Mouse (Mus musculus) lung, embryonic 15.5 days (tissue): Measurements from ENCODE around the gene Nrip2. TPM values are rescaled to one million over a fixed set of nuclear protein-coding genes. Genes with fewer than 3 reads are reported as not detected.
A peak's percentile ranks its signal among the peaks of the same experiment; 100 is the strongest.

Experiments
- ATAC-seq: fragments of 200-750 bp; cut with Nextera tagmentation; 2 replicates; pipeline ENCODE4 v1.8.0; 2017; ENCODE audit warnings: moderate number of reproducible peaks, borderline replicate concordance; ENCODE audit not compliant: low FRiP score, low TSS enrichment; ENCODE audit errors: extremely low read depth
- H3K27ac ChIP-seq: fragments of 300-500 bp; sonication (generic); 2 replicates; pipeline ENCODE4 v1.5.1; 2015; ENCODE audit warnings: moderate library complexity, mild to moderate bottlenecking, inconsistent platforms
- H3K27me3 ChIP-seq: fragments of 300-500 bp; sonication (generic); 2 replicates; pipeline ENCODE4 v1.6.1; 2015; ENCODE audit warnings: inconsistent platforms
- H3K36me3 ChIP-seq: fragments of 300-500 bp; sonication (generic); 2 replicates; pipeline ENCODE4 v1.6.1; 2015; ENCODE audit warnings: inconsistent platforms
- H3K4me1 ChIP-seq: fragments of 300-500 bp; sonication (generic); 2 replicates; pipeline ENCODE4 v1.6.1; 2015; ENCODE audit warnings: inconsistent platforms
- H3K4me2 ChIP-seq: fragments of 300-500 bp; sonication (generic); 2 replicates; pipeline ENCODE4 v1.6.1; 2015; ENCODE audit warnings: inconsistent platforms, mild to moderate bottlenecking, moderate library complexity
- H3K4me3 ChIP-seq: fragments of 300-500 bp; sonication (generic); 2 replicates; pipeline ENCODE4 v1.5.1; 2015; ENCODE audit warnings: mild to moderate bottlenecking, inconsistent platforms
- H3K9ac ChIP-seq: fragments of 300-500 bp; sonication (generic); 2 replicates; pipeline ENCODE4 v1.6.1; 2015; ENCODE audit warnings: inconsistent platforms
- H3K9me3 ChIP-seq: fragments of 300-500 bp; sonication (generic); 2 replicates; pipeline ENCODE4 v1.6.1; 2016; ENCODE audit warnings: inconsistent platforms
- WGBS: fragments of 180-500 bp; shearing (Covaris S2); methylation state at CpG from one replicate; pipeline ENCODE4 v1.1.7; 2015; 5-methylcytosine and 5-hydroxymethylcytosine counted together
- polyA plus RNA-seq: library from polyadenylated mRNA; unstranded; fragments of >200 nt; fragmentation: Nextera tagmentation; extraction: Ambion mirVana; gene quantifications from 2 replicates; pipeline ENCODE4 v1.2.1, GENCODE M21; 2015

The Nrip2 gene
- polyA plus RNA-seq, 1 experiment from 2014 or later: 3.7 TPM

DNA sequence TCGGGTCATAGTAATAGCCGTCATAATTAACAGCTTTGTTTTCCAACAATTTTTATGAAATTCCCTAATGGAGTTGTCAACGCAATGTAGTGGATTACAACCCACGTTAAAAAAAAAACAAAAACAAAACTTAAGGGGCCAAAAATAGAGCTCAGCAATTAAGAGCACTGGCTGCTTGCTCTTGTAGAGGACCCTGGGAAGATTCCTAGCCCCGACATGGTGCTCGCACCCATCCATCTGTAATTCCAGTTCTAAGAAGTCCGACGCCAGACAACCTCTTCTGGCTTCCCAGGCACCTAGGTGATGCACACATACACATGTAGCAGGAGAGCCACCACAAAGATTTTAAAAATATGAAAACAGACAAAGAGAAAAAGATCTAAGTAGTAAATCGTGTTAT lies 25.9 kb downstream of the Nrip2 start:
- no peaks in the 10 kb centered on the region for H3K27me3 ChIP-seq
- peaks cover 24% of the 10 kb centered on the region for H3K36me3 ChIP-seq
- H3K4me1 ChIP-seq: peaks cover 4% of the 10 kb centered on the region; the same call in 1 of the 2 replicates
- peak overlapping the region; percentile 74 for H3K4me2 ChIP-seq
- WGBS: 18% methylated on average over 9 of the region's 9 CpGs
- no peaks in the 10 kb centered on the region for H3K9me3 ChIP-seq
- peak overlapping the region; percentile 63 for H3K9ac ChIP-seq
- ATAC-seq: no peak
- H3K27ac ChIP-seq: peak overlapping the region; percentile 90
- peak overlapping the region; percentile 58 for H3K4me3 ChIP-seq

DNA sequence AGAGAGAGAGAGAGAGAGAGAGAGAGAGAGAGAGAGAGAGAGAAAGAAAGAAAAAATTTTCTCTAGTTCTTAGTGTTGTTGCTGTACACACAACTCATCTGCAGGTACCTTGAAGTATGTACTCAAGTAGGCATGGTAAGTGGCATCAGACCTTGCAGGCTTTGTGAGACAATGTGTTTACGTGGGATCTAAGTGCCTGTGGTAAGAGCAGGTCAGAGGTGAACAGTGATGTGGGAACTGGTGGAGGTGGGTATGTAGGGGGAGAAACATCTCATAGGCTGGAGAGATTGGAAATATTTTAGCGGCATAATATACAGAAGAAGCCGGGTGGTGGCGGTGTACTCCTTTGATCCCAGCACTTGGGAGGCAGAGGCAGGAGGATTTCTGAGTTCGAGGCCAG lies 28.5 kb downstream of the Nrip2 start:
- H3K27ac ChIP-seq: no peak overlapping the region
- H3K36me3 ChIP-seq: peaks cover 47% of the 10 kb centered on the region
- H3K4me2 ChIP-seq: no peak overlapping the region
- no peak overlapping the region for H3K4me3 ChIP-seq
- peaks cover 4% of the 10 kb centered on the region; the same call in 1 of the 2 replicates for H3K4me1 ChIP-seq
- H3K9me3 ChIP-seq: no peaks in the 10 kb centered on the region
- no peak overlapping the region for H3K9ac ChIP-seq
- ATAC-seq: no peak
- 87% methylated on average over 5 of the region's 5 CpGs for WGBS
- H3K27me3 ChIP-seq: no peaks in the 10 kb centered on the region

DNA sequence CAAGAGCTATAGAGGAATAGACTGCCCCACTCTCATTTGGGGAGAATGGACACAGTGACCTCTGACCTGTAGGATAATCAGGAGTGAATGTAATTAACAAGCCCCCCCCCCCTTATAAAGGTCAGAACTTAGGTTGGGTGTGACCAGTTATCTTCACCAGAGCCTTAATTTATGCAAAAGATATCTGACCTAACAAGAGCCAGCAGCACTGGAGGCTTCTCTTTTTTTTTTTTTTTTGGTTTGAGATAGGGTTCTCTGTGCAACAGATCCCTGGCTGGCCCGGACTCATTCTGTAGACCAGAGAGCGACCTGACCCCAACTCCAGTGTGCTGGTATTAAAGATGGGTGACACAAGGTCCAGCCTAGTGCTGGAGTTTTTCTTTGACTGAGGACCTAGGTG lies 30.2 kb downstream of the Nrip2 start:
- 91% methylated on average over 2 of the region's 2 CpGs for WGBS
- no peak overlapping the region for H3K4me3 ChIP-seq
- no peaks in the 10 kb centered on the region; the same call in 1 of the 2 replicates for H3K4me1 ChIP-seq
- peaks cover 65% of the 10 kb centered on the region for H3K36me3 ChIP-seq
- no peak overlapping the region for H3K27ac ChIP-seq
- ATAC-seq: no peak
- no peaks in the 10 kb centered on the region for H3K27me3 ChIP-seq
- no peaks in the 10 kb centered on the region for H3K9me3 ChIP-seq
- H3K9ac ChIP-seq: no peak overlapping the region
- no peak overlapping the region for H3K4me2 ChIP-seq

DNA sequence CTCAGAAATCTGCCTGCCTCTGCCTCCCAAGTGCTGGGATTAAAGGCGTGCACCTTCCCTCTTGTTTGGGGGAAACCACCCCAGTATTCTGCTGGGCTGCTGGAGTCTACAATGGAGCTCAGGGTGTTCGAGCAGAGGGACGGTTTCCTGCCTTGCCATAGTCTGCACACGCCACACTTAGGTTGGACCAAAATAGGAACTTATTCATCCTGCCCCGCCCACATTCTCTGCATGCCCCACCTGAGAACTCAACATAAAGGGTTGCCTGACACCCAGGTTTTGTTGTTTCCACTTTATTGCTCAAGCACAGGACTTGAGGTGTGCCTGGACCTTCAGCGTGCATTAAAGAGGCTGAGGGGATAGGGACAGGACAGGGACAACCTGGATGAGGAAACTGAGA lies 30.7 kb downstream of the Nrip2 start:
- Histone ChIP-seq H3K27me3 (no peaks in the 10 kb centered on the region), H3K4me1 (no peaks in the 10 kb centered on the region; the same call in 1 of the 2 replicates), H3K4me2 (no peak overlapping the region), H3K4me3 (no peak overlapping the region), H3K9ac (no peak overlapping the region), H3K36me3 (peaks cover 70% of the 10 kb centered on the region), H3K9me3 (no peaks in the 10 kb centered on the region), H3K27ac (no peak overlapping the region)
- WGBS: 84% methylated on average over 6 of the region's 6 CpGs
- ATAC-seq: no peak

DNA sequence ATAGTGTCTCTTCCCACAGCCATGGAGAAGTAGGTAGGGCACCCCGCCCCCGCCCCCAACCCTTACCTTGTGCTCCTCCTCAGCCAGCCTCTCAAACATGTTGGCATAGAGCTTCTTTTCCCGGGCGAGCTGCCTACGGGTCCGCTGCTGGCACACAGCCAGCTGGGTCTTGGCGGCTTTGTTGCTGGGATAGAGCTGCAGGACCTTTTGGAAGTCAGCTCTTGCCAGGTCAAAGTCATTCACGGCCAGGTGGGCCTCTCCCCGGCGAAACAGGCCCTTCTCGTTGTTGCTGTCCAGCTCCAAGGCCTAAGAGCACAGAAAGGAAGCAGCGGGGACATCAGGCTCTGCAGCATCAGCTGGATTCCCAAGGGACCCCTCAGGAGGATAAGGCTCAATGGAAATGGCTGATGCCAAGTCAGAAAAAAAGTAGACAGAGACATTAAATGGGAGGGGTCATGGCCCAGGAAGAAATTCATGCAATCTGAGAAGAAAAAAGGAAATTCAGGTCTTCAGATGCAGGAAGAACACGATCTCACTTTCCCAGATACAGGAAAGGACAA lies 33.3 kb downstream of the Nrip2 start:
- H3K4me2 ChIP-seq: no peak overlapping the region
- 77% methylated on average over 13 of the region's 13 CpGs for WGBS
- H3K27me3 ChIP-seq: no peaks in the 10 kb centered on the region
- no peaks in the 10 kb centered on the region for H3K9me3 ChIP-seq
- peaks cover 87% of the 10 kb centered on the region for H3K36me3 ChIP-seq
- H3K27ac ChIP-seq: no peak overlapping the region
- no peak overlapping the region for H3K9ac ChIP-seq
- H3K4me3 ChIP-seq: no peak overlapping the region
- ATAC-seq: no peak
- H3K4me1 ChIP-seq: peaks cover 21% of the 10 kb centered on the region

DNA sequence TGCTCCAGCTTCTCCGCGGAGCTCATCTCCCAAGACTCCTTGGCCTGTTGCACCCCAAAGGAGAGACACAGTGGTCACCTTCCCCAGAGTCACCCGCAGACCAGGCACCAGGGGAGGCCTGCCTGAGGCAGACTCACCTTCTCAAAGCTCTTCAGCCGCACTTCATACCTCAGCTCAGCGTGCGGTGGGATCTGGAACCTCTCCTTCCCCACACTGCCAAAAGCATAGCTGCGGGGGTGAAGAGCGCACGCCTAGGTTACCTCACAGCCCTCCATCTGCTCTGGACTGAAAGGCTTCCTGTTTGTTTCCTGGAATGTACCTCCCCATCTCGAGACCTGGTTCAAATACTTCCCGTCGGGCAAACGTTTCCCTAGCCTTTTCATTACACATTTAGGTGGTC lies 34.5 kb downstream of the Nrip2 start:
- no peaks in the 10 kb centered on the region for H3K9me3 ChIP-seq
- no peak overlapping the region for H3K4me3 ChIP-seq
- ATAC-seq: no peak
- H3K4me2 ChIP-seq: no peak overlapping the region
- 87% methylated on average over 13 of the region's 13 CpGs for WGBS
- H3K27me3 ChIP-seq: no peaks in the 10 kb centered on the region
- no peak overlapping the region for H3K9ac ChIP-seq
- H3K4me1 ChIP-seq: peaks cover 21% of the 10 kb centered on the region
- H3K27ac ChIP-seq: no peak overlapping the region
- peaks cover 77% of the 10 kb centered on the region for H3K36me3 ChIP-seq

DNA sequence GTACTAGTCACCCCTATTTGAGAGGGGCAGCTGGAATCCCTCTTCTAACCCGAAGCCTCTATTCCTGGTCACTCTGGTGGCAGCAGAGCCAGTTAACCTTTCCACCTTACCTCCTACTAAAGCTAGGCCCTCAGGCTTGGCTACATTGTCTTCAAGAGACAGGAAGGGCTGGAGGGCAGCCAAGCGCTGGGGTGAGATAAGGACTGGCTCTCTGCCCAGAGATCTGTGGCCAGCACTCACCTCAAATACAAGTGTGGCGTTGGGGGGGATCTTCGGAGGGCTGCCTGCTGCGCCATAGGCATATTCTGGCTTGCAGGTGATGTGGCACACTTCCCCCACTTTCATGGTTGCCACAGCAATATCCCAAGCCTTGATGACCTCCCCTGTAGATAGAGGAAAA lies 36.4 kb downstream of the Nrip2 start:
- ATAC-seq: no peak
- H3K9ac ChIP-seq: no peak overlapping the region
- H3K4me3 ChIP-seq: no peak overlapping the region
- peaks cover 31% of the 10 kb centered on the region for H3K4me1 ChIP-seq
- no peaks in the 10 kb centered on the region for H3K9me3 ChIP-seq
- no peaks in the 10 kb centered on the region for H3K27me3 ChIP-seq
- peaks cover 59% of the 10 kb centered on the region for H3K36me3 ChIP-seq
- no peak overlapping the region for H3K27ac ChIP-seq
- no peak overlapping the region for H3K4me2 ChIP-seq
- WGBS: 33% methylated on average over 5 of the region's 5 CpGs

DNA sequence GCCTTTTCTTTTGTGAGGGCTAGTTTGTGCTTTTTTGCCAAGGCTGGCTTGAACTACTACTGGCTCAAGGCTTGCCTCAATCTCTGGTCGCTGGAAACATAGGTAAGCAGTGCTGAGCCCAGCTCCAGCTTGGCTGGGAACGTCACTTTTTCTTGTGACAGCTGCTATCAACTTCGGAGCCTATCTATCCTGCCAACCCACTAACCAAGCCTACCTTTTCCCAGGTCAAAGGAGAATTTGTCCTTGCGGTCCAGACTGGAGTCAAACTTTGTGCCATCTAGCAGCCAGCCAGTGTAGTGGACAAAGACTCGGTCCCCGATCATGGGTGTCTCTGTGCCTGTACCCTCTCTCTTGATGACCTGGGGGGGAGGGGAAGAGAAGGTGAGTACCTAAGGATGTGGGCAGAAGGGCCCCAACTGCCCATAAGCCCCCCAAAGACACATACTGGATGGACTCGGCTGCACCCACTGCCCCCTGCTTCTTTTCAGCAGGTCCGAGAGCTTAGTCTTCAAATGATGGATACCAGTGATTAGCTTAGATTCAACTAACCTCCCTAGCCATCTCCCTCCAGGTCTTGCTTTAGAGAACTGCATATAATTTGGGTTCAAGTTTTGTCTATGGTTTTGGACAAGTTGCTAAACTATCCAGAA lies 37.4 kb downstream of the Nrip2 start:
- no peaks in the 10 kb centered on the region for H3K9me3 ChIP-seq
- H3K36me3 ChIP-seq: peaks cover 51% of the 10 kb centered on the region
- H3K9ac ChIP-seq: peak overlapping the region; percentile 95
- H3K4me1 ChIP-seq: peaks cover 31% of the 10 kb centered on the region
- H3K27ac ChIP-seq: 0 out of 2 replicates have a peak overlapping the region, but pooled peaks have one; percentile 15
- peak overlapping the region; percentile 95 for H3K4me3 ChIP-seq
- 82% methylated on average over 8 of the region's 8 CpGs for WGBS
- peak overlapping the region; percentile 75 for H3K4me2 ChIP-seq
- H3K27me3 ChIP-seq: no peaks in the 10 kb centered on the region
- no peak for ATAC-seq

DNA sequence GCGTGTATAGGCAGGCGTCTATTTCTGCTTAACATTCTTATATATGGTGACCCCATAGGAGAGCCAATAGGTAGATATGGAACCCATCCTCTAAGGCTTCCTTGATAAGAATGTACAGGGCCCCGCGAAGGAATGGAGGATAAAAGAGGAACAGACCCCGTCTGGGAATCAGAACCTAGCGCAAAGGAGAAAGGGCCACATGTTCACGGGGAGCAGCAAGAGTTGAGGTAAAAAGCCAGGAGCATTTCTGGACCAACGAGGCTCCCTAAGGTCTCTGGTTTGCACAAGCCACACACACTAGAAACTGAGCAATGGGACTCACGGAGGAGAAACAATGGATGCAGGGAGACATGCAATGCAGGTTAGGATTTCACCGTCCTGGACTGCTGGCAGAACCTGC lies 38.2 kb downstream of the Nrip2 start:
- WGBS: 2% methylated on average over 10 of the region's 10 CpGs
- Histone ChIP-seq H3K9ac (peak overlapping the region; percentile 95), H3K4me1 (peaks cover 31% of the 10 kb centered on the region)

DNA sequence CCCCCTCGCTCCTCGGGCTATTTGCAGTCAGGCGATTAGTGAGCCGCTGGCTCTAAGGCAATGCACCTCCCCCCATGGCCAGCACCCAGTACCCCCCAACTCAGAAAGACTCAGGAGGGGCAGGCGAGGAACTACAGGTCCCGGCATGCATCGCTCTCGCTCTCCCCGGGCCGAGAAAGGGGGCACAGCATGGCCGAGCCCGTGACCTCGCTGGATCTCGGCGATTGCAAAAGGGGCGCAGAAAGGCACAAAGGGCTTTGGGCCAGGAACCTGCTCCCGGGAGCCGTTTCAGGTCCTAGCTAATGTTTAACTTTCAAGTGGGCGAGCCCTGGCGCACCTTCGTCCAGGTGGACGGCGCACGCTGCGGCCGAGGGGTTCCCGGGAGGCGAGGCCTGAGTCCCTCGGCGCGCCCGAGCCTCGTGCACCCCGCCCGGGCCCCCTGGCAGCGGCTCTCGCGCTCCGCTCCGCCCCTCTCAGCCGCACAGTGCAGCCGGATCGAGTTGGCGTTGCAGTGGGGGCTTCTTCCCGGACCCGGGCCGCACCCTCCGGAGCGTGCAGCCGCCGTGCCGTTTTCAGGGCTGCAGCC lies 38.7 kb downstream of the Nrip2 start:
- H3K9ac ChIP-seq: peak overlapping the region; percentile 95
- H3K9me3 ChIP-seq: no peaks in the 10 kb centered on the region
- H3K27ac ChIP-seq: peak overlapping the region; percentile 97
- peaks cover 31% of the 10 kb centered on the region for H3K4me1 ChIP-seq
- H3K4me3 ChIP-seq: peak overlapping the region; percentile 95
- peaks cover 37% of the 10 kb centered on the region for H3K36me3 ChIP-seq
- under 1% methylated on average over 46 of the region's 52 CpGs for WGBS
- peak; percentile 71 for ATAC-seq
- H3K4me2 ChIP-seq: peak overlapping the region; percentile 75
- no peaks in the 10 kb centered on the region for H3K27me3 ChIP-seq

More for the DNA sequence above, 38.2 kb downstream of the Nrip2 start:
- peak overlapping the region; percentile 95 for H3K4me3 ChIP-seq
- ATAC-seq: no peak
- H3K27ac ChIP-seq: peak overlapping the region; percentile 97
- no peaks in the 10 kb centered on the region for H3K27me3 ChIP-seq
- H3K9me3 ChIP-seq: no peaks in the 10 kb centered on the region
- peaks cover 43% of the 10 kb centered on the region for H3K36me3 ChIP-seq
- peak overlapping the region; percentile 75 for H3K4me2 ChIP-seq

DNA sequence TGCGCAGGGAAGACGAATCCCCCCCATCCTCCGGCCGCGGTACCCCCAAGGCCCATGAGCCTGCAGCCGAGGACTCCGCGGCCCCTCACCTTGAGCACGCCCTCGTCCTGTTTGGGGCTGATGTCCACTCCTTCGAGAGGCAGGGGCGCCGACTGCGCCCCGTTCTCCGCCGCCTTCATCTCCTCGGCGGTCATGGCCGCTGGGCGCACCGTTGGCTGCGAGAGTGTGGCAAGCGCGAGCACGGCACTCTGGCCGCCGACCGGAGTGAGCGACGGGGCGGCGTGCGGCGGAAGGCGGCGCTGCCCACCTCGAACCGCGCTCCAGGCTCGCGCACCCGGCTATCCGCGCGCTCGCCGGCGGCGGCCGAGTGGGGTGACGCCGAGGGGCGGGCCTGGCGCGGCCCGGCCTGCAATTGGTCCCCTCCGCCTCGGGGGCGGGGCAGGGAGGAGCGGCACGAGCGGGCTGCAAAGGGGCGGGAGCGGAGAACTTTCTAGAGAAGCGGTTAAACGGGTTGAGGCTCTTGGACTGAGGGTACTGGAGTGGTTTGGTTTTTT lies 39.3 kb downstream of the Nrip2 start, which contains the start of gene Fkbp4:
Gene Fkbp4 (minus strand): TSS at position 361 of the 554 bp plus-strand sequence.
- Histone ChIP-seq H3K4me3 (peak within 1 kb of the TSS; percentile 95), H3K4me2 (peak within 1 kb of the TSS; percentile 75), H3K36me3 (peaks cover 31% of the 10 kb centered on the region), H3K9me3 (no peaks in the 10 kb centered on the region), H3K27ac (peak within 1 kb of the TSS; percentile 97), H3K9ac (peak within 1 kb of the TSS; percentile 95), H3K27me3 (no peaks in the 10 kb centered on the region), H3K4me1 (peaks cover 31% of the 10 kb centered on the region)
- ATAC-seq: peak; percentile 95
- 1% methylated on average over 66 of the region's 67 CpGs for WGBS

DNA sequence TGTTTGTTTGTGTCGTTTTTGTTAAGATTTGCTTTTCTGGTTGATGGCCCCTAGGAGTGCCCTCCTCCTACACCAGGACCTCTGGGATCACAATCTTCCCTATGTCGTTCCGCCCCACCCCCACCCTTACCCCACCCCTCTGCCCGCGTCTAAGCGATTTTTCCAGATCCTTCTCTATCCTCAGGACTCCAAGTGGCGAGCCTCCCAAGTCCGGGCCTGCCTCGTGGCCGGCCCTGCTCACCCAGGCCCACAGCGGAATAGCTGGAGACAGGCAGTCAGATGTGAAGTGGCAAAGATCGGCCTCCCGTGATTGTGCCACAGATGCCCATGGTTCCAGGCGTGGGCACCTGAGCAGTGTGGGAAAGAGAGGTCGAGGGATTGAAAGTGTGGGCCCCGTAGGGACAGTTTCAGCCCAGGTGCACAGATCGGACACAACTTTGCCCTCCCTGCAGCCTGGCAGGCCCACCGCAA lies 39.8 kb downstream of the Nrip2 start:
- Histone ChIP-seq H3K4me3 (peak overlapping the region; percentile 95), H3K27ac (peak overlapping the region; percentile 90), H3K4me2 (peak overlapping the region; percentile 75), H3K9ac (peak overlapping the region; percentile 95), H3K36me3 (peaks cover 26% of the 10 kb centered on the region), H3K4me1 (peaks cover 31% of the 10 kb centered on the region), H3K9me3 (no peaks in the 10 kb centered on the region), H3K27me3 (no peaks in the 10 kb centered on the region)
- peak; percentile 68 for ATAC-seq
- WGBS: 16% methylated on average over 18 of the region's 18 CpGs
